Mouse (Mus musculus): Measurements from ENCODE around the gene Tstd1. TPM values are rescaled to one million over a fixed set of nuclear protein-coding genes. Genes with fewer than 3 reads are reported as not detected.

Gene Tstd1
- total and polyA plus RNA-seq, 3 experiments, result 0.50 to 1.4 TPM; not detected in 1

DNA sequence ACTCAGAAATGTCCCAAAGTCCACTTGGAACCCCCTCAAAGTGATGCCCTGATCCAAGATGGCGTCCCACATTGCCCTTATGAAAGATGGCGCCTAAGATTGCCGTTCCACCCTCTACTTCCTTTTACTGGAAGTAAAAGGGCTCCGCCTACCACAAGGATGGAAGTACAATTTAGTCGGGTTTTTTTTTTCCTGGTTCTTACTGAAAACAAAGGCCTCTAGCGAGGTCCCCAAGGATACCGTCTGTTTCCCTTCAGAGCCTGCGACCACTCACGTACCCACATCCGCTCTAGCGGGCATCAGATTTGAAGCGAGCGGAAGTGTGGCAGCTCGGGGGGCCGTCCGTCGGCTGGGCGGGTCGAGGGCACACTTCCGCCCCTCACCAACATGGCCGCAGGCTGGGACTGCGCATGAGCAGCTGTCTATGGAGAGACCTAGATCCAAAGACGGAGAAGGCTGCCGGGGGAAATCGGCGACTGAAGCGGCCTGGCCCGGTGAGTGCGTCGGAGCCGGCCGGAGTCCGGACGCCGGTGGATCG is 7.7 kb upstream of the Tstd1 start, which contains the start of gene Usf1 (continued):
- TF ChIP-seq GATA1 (IDR thresholded peaks at IDR 0.05; ENCODE audit: low read depth, low read length) (no peak), ELF1 (IDR thresholded peaks at IDR 0.05; ENCODE audit: low read depth, low read length) (peak; percentile 96), CTCF (IDR thresholded peaks at IDR 0.05 in 2 of 3, conservative IDR thresholded peaks at IDR 0.05 in 1 of 3; ENCODE audit: control insufficient read depth in 1 of 3, insufficient read depth in 1 of 3, low read depth in 2 of 3, low read length in 3 of 3, poor library complexity in 1 of 3, severe bottlenecking in 1 of 3) (no peak)

DNA sequence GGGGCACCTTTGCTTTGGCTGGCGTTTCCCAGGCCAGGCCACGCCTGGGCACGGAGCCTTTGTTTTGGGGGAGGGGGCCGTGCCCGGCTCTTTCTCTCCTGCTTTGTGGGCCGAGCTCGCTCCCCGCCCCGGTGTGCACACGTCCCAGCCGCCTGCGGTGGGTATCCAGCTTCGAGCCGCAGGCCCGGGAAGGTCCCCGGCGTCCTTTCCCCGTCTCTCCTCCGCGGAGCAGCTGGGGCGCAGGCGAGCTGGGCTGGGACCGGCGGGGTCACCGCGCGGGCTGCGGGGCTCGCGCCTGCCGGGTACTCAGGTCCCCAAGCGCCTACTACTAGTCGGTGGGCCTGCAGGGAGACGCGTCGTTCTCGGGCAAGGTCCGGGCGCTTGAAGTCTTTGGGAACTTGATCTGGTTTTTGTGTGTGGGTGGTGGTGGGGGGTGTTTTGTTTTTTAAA is 7.2 kb upstream of the Tstd1 start:
- no peaks in the 10 kb centered on the region for H3K9me3 ChIP-seq (replicated peaks; ENCODE audit: insufficient read depth, low read length)
- no peak for DNase-seq (ENCODE audit: low read depth, low spot score)
- TF ChIP-seq TAL1 (IDR thresholded peaks at IDR 0.05; ENCODE audit: low read length), result no peak
- no peak for TF ChIP-seq MYB (IDR thresholded peaks at IDR 0.05; ENCODE audit: low read depth, low read length)
- no peak for TF ChIP-seq ZC3H11A (IDR thresholded peaks at IDR 0.05; ENCODE audit: low read depth, low read length)
- TF ChIP-seq MXI1 (IDR thresholded peaks at IDR 0.05; ENCODE audit: low read depth, low read length), result peak; percentile 41; the same call in 1 of the 2 replicates
- no peak for TF ChIP-seq HCFC1 (IDR thresholded peaks at IDR 0.05; ENCODE audit: low read depth, low read length)
- TF ChIP-seq E2F4 (IDR thresholded peaks at IDR 0.05; ENCODE audit: borderline replicate concordance, low read depth, low read length), result no peak
- no peak for TF ChIP-seq NRF1 (IDR thresholded peaks at IDR 0.05; ENCODE audit: insufficient read depth, low read depth, low read length, poor library complexity, severe bottlenecking)
- TF ChIP-seq ZKSCAN1 (IDR thresholded peaks at IDR 0.05; ENCODE audit: low read depth, low read length), result no peak
- no peak for TF ChIP-seq USF1 (IDR thresholded peaks at IDR 0.05; ENCODE audit: low read depth, low read length)
- TF ChIP-seq MAZ (IDR thresholded peaks at IDR 0.05; ENCODE audit: low read depth, low read length), result 0 out of 2 replicates have a peak, but pooled peaks have one; percentile 10
- TF ChIP-seq POLR2A (IDR thresholded peaks at IDR 0.05; ENCODE audit: control insufficient read depth in 1 of 2, insufficient read depth in 1 of 2, low read depth in 1 of 2, low read length in 2 of 2, poor library complexity in 1 of 2), result no peak
- TF ChIP-seq POLR2AphosphoS2 (IDR thresholded peaks at IDR 0.05; ENCODE audit: low read length), result no peak
- peak; percentile 70; the same call in 1 of the 2 replicates for TF ChIP-seq CHD1 (IDR thresholded peaks at IDR 0.05; ENCODE audit: low read depth, low read length)
- TF ChIP-seq BHLHE40 (IDR thresholded peaks at IDR 0.05; ENCODE audit: borderline replicate concordance, low read depth, low read length), result no peak
- TF ChIP-seq GATA1 (IDR thresholded peaks at IDR 0.05; ENCODE audit: low read depth, low read length), result no peak
- TF ChIP-seq ELF1 (IDR thresholded peaks at IDR 0.05; ENCODE audit: low read depth, low read length), result no peak
- no peak for TF ChIP-seq MEF2A (IDR thresholded peaks at IDR 0.05; ENCODE audit: extremely low read depth, insufficient replicate concordance, low read depth, low read length, poor library complexity, severe bottlenecking)
- no peak for TF ChIP-seq MYC (IDR thresholded peaks at IDR 0.05; ENCODE audit: low read depth, low read length)
- TF ChIP-seq POLR2AphosphoS5 (IDR thresholded peaks at IDR 0.05; ENCODE audit: borderline replicate concordance, low read depth, low read length), result no peak
- no peak for TF ChIP-seq KAT2A (conservative IDR thresholded peaks at IDR 0.05; ENCODE audit: low read depth, low read length)
- no peak for TF ChIP-seq CHD2 (IDR thresholded peaks at IDR 0.05; ENCODE audit: low read length)
- no peak for TF ChIP-seq EP300 (IDR thresholded peaks at IDR 0.05; ENCODE audit: low read depth in 1 of 2, low read length in 2 of 2)
- no peak for TF ChIP-seq UBTF (IDR thresholded peaks at IDR 0.05; ENCODE audit: borderline replicate concordance, insufficient read depth, low read depth, low read length)
- no peak for TF ChIP-seq TCF12 (IDR thresholded peaks at IDR 0.05; ENCODE audit: low read depth, low read length)
- TF ChIP-seq USF2 (IDR thresholded peaks at IDR 0.05; ENCODE audit: borderline replicate concordance in 1 of 2, insufficient read depth in 1 of 2, low read depth in 1 of 2, low read length in 2 of 2), result no peak
- no peak for TF ChIP-seq SMC3 (IDR thresholded peaks at IDR 0.05; ENCODE audit: low read depth, low read length)
- no peak for TF ChIP-seq NELFE (IDR thresholded peaks at IDR 0.05; ENCODE audit: low read depth, low read length)
- no peak for TF ChIP-seq ZMIZ1 (IDR thresholded peaks at IDR 0.05; ENCODE audit: low read depth, low read length)
- no peak for TF ChIP-seq ETS1 (IDR thresholded peaks at IDR 0.05; ENCODE audit: low read depth, low read length)
- TF ChIP-seq JUND (IDR thresholded peaks at IDR 0.05; ENCODE audit: low read depth, low read length), result no peak
- TF ChIP-seq SIN3A (IDR thresholded peaks at IDR 0.05; ENCODE audit: low read length), result 0 out of 2 replicates have a peak, but pooled peaks have one; percentile 1
- TF ChIP-seq CTCF (IDR thresholded peaks at IDR 0.05 in 2 of 3, conservative IDR thresholded peaks at IDR 0.05 in 1 of 3; ENCODE audit: control insufficient read depth in 1 of 3, insufficient read depth in 1 of 3, low read depth in 2 of 3, low read length in 3 of 3, poor library complexity in 1 of 3, severe bottlenecking in 1 of 3), result no peak
- H3K27ac ChIP-seq (ENCODE audit: control insufficient read depth, low read depth, low read length), result peak overlapping the region; percentile 72
- 0 out of 4 replicates have a peak, but pooled peaks cover 0 to 6% of the 10 kb centered on the region in 2 experiments for H3K4me1 ChIP-seq (ENCODE audit: control insufficient read depth in 1 of 2, insufficient read depth in 2 of 2, low read length in 2 of 2)
- H3K27me3 ChIP-seq (ENCODE audit: control insufficient read depth in 1 of 2, insufficient read depth in 2 of 2, low read length in 2 of 2), result no peaks in the 10 kb centered on the region
- H3K36me3 ChIP-seq (ENCODE audit: control insufficient read depth in 1 of 2, insufficient read depth in 2 of 2, low read length in 2 of 2), result peaks cover 0 to 12% of the 10 kb centered on the region in 2 experiments; a peak in 3 of 4 replicates
- peak overlapping the region; percentile 66 to 95 for H3K4me3 ChIP-seq (ENCODE audit: control insufficient read depth in 1 of 2, insufficient read depth in 1 of 2, low read depth in 2 of 2, low read length in 2 of 2)
- H3K9ac ChIP-seq (ENCODE audit: control insufficient read depth, low read depth, low read length, poor library complexity, severe bottlenecking), result peak overlapping the region; percentile 90
- H3K79me2 ChIP-seq (ENCODE audit: control insufficient read depth, insufficient read depth, low read length, poor library complexity), result peaks cover 30% of the 10 kb centered on the region
